Mouse (Mus musculus): ENCODE measurements around the gene Surf4.
"Not testable (repeated sequence)": the region's sequence is repeated elsewhere in the genome, so short reads cannot be mapped to it uniquely, and the experiment has no call there.

The Surf4 gene

GRCm38 (mm10) chr2:26902467-26903220 lies 31.1 kb downstream of the Surf4 start, which contains the start of gene Surf6:
TSS of gene Surf6 (minus strand) at chr2:26902879.
- DNase-seq (ENCODE audit: low spot score in 2 of 2), result peak; percentile 92 to 93

DNA sequence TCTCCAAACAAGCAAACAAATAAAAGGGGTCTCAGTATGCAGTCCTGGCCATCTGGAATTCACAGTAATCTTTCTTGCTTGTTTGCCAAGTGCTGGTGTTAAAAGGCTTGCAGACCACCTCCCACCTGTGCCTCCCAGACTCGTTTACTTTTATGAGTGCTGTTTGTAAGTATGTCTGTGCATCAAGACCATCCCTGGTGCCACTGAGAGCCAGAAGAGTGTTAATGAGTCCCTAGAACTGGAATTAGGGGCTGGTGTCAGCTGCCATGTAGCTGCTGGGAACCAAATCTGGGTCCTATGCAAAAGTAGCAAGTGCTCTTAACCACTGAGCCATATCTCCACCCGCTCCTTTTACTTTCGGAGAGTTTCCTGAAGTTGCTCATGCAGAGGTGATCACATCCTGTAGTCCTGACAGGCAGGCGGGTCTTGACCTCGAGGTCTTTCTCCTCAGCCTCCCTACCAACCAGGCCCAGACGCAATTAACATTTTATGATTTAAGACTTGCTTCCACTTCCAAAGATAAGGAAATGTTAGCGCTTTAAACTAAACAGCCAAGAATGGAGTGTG lies 31.8 kb downstream of the Surf4 start:
- DNase-seq (ENCODE audit: low spot score in 2 of 2), result no peak

DNA sequence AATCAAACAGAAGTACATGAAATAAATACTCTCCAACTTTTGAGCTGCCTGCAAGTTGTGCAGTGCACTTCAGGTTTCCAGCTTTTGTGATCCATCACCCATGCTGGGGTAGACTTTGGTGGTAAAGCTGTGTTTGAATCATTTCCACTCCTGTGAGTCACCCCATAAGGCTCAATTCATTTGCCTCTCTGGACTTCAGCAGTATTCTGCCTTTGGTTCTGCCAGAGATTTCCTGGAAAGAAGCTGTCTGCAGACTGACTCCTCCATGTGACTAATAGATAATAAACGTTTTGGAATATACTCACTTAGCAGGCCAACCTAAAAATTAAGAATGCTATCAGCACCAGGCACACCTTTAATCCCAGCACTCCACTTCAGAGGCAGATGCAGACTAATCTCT lies 33.0 kb downstream of the Surf4 start:
- DNase-seq (ENCODE audit: low spot score in 2 of 2), result no peak

DNA sequence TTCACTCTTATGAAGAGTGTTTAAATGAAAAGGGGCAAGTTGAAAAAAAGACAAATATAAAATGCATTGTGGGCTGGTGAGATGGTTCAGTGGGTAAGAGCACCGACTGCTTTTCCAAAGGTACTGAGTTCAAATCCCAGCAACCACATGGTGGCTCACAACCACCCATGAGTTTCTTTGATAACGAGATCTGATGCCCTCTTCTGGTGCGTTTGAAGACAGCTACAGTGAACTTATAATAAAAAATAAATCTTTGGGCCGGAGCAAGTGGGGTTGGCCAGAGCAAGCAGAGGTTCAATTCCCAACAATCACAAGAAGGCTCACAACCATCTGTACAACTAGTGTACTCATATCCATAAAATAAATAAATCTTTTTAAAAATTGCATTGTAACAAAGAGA lies 37.8 kb downstream of the Surf4 start:
- no peak for DNase-seq (ENCODE audit: low spot score in 2 of 2)

DNA sequence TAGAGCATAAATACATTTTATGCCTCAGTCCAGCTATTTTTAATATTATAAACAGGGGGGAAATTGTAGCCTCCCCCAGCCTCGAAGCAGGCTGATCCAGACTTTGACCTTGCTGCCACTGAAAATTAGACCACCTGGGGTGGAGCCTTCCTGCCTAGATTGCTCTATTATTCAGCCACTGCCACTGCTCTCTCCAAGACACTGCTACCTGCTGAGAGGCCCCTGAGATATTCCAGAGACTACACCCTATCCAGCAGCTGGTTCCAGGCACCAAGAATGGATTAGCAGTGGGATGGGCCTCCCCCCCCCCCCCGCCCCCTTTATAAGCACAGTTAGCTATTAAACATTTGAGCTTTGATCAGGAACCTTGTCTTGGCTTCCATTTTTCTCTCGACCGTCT lies 47.6 kb downstream of the Surf4 start:
- DNase-seq (ENCODE audit: low spot score in 2 of 2), result not testable (repeated sequence)

DNA sequence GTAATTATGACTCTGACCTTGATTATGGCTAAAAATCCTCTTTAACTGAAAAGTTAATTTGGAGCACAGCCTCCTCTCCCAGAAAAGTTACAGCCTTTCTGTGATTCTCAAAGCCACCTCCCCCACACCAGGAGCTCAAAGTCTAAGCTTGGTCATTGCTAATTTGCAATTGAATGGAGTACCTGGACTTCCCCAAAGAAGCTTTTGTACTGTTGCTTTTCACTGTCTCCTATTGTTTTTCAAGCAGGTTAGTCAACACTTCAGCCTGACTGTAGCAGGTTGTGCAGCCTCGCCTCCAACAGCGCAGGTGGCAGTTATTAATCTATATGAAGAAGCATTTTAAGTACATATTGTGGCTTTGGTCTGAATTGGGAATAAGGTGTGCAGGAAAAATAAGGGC lies 48.2 kb downstream of the Surf4 start:
- DNase-seq (ENCODE audit: low spot score in 2 of 2), result not testable (repeated sequence)

DNA sequence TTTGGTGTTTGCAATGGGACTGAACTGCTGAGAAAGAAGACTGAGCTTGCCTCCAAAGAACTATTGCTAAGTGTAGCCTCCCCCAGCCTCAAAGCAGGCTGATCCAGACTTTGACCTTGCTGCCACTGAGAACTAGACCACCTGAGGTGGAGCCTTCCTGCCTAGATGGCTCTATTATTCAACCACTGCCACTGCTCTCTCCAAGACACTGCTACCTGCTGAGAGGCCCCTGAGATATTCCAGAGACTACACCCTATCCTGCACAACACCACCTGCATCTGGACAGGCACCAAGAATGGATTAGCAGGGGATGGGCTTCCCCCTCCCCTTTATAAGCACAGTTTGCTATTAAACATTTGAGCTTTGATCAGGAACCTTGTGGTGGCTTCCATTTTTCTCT lies 55.2 kb downstream of the Surf4 start:
- no peak for DNase-seq (ENCODE audit: low spot score in 2 of 2)

GRCm38 (mm10) chr2:26870666-26871065 lies 63.1 kb downstream of the Surf4 start:
- DNase-seq (ENCODE audit: low spot score in 2 of 2), result no peak
